14 mouse cellular contexts compared by ENCODE assay signal in genomic region chr11:76491817-76492216, GRCm38 (mm10).
DNase-seq lines count a peak whose midpoint lies in the region; ATAC-seq lines count a peak whose summit lies in the region.
"Had no signal": no experiment of that assay in that cellular context is flagged by ENCODE, and none has a peak within 500 bp of the region (broad histone marks: within the 10 kb centered on the region; RNA-seq: fewer than 3 reads in every experiment).

No protein-coding gene starts in this region.

- 75% methylated on average over 9 of the region's 9 CpGs for WGBS in heart, embryonic 13.5 days
- 87% methylated on average over 9 of the region's 9 CpGs for WGBS in midbrain, embryonic 14.5 days
- 86% methylated on average over 9 of the region's 9 CpGs for WGBS in midbrain, embryonic 11.5 days
- WGBS in limb, embryonic 10.5 days, result 72% methylated on average over 9 of the region's 9 CpGs
- 45% methylated on average over 9 of the region's 9 CpGs for WGBS in stomach, embryonic 15.5 days

- no peaks in the 10 kb centered on the region for H3K9me3 ChIP-seq in heart, embryonic 13.5 days
- H3K9me3 ChIP-seq in midbrain, embryonic 14.5 days (ENCODE audit: control insufficient read depth, low read length), result no peaks in the 10 kb centered on the region
- no peaks in the 10 kb centered on the region for H3K9me3 ChIP-seq in midbrain, embryonic 11.5 days (ENCODE audit: control insufficient read depth, low read length)
- H3K9me3 ChIP-seq in limb, embryonic 10.5 days (replicated peaks), result no peaks in the 10 kb centered on the region
- no peaks in the 10 kb centered on the region for H3K9me3 ChIP-seq in stomach, embryonic 15.5 days
- H3K9me3 ChIP-seq: liver, embryonic 15.5 days had no signal

- no peaks in the 10 kb centered on the region for H3K27me3 ChIP-seq in heart, embryonic 13.5 days (replicated peaks)
- H3K27me3 ChIP-seq in midbrain, embryonic 14.5 days (ENCODE audit: control insufficient read depth, insufficient read depth, low read length), result no peaks in the 10 kb centered on the region
- no peaks in the 10 kb centered on the region; the same call in 1 of the 2 replicates for H3K27me3 ChIP-seq in midbrain, embryonic 11.5 days (ENCODE audit: control insufficient read depth, insufficient read depth, low read length)
- no peaks in the 10 kb centered on the region for H3K27me3 ChIP-seq in limb, embryonic 10.5 days (ENCODE audit: low read depth, poor library complexity, severe bottlenecking)
- no peaks in the 10 kb centered on the region for H3K27me3 ChIP-seq in stomach, embryonic 15.5 days (replicated peaks)
- H3K27me3 ChIP-seq: Patski had no signal

- peak overlapping the region; percentile 78; the same call in 1 of the 2 replicates for H3K4me3 ChIP-seq in heart, embryonic 13.5 days
- H3K4me3 ChIP-seq in midbrain, embryonic 14.5 days (replicated peaks; ENCODE audit: low read depth, low read length), result no peak overlapping the region
- no peak overlapping the region for H3K4me3 ChIP-seq in midbrain, embryonic 11.5 days (ENCODE audit: low read depth, low read length)
- H3K4me3 ChIP-seq in limb, embryonic 10.5 days, result 0 out of 2 replicates have a peak overlapping the region, but pooled peaks have one; percentile 9
- no peak overlapping the region for H3K4me3 ChIP-seq in stomach, embryonic 15.5 days (replicated peaks)
- H3K4me3 ChIP-seq: left cerebral cortex, adult 2 months; liver, embryonic 15.5 days had no signal

- H3K36me3 ChIP-seq in heart, embryonic 13.5 days, result no peaks in the 10 kb centered on the region
- no peaks in the 10 kb centered on the region for H3K36me3 ChIP-seq in midbrain, embryonic 14.5 days (ENCODE audit: control insufficient read depth, insufficient read depth, low read length)
- no peaks in the 10 kb centered on the region for H3K36me3 ChIP-seq in midbrain, embryonic 11.5 days (ENCODE audit: control insufficient read depth, insufficient read depth, low read length)
- H3K36me3 ChIP-seq in limb, embryonic 10.5 days, result peaks cover 3% of the 10 kb centered on the region; the same call in 1 of the 2 replicates
- no peaks in the 10 kb centered on the region for H3K36me3 ChIP-seq in stomach, embryonic 15.5 days
- H3K36me3 ChIP-seq: liver, embryonic 15.5 days had no signal

- intact Hi-C loops in left cerebral cortex, postnatal 10 days (cut with DNase I), result loop anchor here (10.0 kb wide), 1 partner anchor 77 kb away; no protein-coding TSS in a partner anchor

- peaks cover 80% of the 10 kb centered on the region for H3K4me1 ChIP-seq in heart, embryonic 13.5 days
- peaks cover 52% of the 10 kb centered on the region for H3K4me1 ChIP-seq in midbrain, embryonic 14.5 days (ENCODE audit: control insufficient read depth, insufficient read depth, low read length)
- H3K4me1 ChIP-seq in midbrain, embryonic 11.5 days (ENCODE audit: control insufficient read depth, insufficient read depth, low read length), result peaks cover 20% of the 10 kb centered on the region
- H3K4me1 ChIP-seq in limb, embryonic 10.5 days, result peaks cover 79% of the 10 kb centered on the region
- peaks cover 42% of the 10 kb centered on the region for H3K4me1 ChIP-seq in stomach, embryonic 15.5 days

- DNase-seq in heart, adult 18-20 months, result no peak
- no peak for DNase-seq in midbrain, embryonic 14.5 days
- DNase-seq in midbrain, embryonic 11.5 days (ENCODE audit: low spot score, missing footprints), result no peak
- no peak for DNase-seq in limb, embryonic 10.5 days (ENCODE audit: low spot score)
- no peak for DNase-seq in left cerebral cortex, postnatal 10 days (ENCODE audit: extremely low spot score in 1 of 2, low spot score in 2 of 2)
- DNase-seq: adrenal gland, adult 8-10 months; kidney, postnatal 4 days; right cerebral cortex, postnatal 14 days had no signal

- H3K9ac ChIP-seq in heart, embryonic 13.5 days, result peak overlapping the region; percentile 93; the same call in 1 of the 2 replicates
- no peak overlapping the region for H3K9ac ChIP-seq in midbrain, embryonic 14.5 days (replicated peaks; ENCODE audit: low read length)
- H3K9ac ChIP-seq in midbrain, embryonic 11.5 days (ENCODE audit: low read length), result no peak overlapping the region
- no peak overlapping the region for H3K9ac ChIP-seq in stomach, embryonic 15.5 days
- H3K9ac ChIP-seq: liver, embryonic 15.5 days had no signal

- H3K4me2 ChIP-seq in heart, embryonic 13.5 days, result peak overlapping the region; percentile 89
- H3K4me2 ChIP-seq in midbrain, embryonic 14.5 days (ENCODE audit: low read length), result peak overlapping the region; percentile 6; the same call in 1 of the 2 replicates
- no peak overlapping the region for H3K4me2 ChIP-seq in midbrain, embryonic 11.5 days
- H3K4me2 ChIP-seq in stomach, embryonic 15.5 days, result peak overlapping the region; percentile 79; the same call in 1 of the 2 replicates

- H3K27ac ChIP-seq in heart, embryonic 13.5 days (replicated peaks), result 0 out of 2 replicates have a peak overlapping the region, but pooled peaks have one; percentile 21
- H3K27ac ChIP-seq in midbrain, embryonic 14.5 days (replicated peaks; ENCODE audit: low read depth, low read length), result no peak overlapping the region
- H3K27ac ChIP-seq in midbrain, embryonic 11.5 days (ENCODE audit: low read depth, low read length), result no peak overlapping the region
- no peak overlapping the region for H3K27ac ChIP-seq in limb, embryonic 10.5 days
- H3K27ac ChIP-seq in stomach, embryonic 15.5 days, result no peak overlapping the region
- H3K27ac ChIP-seq: left cerebral cortex, adult 2 months; liver, embryonic 15.5 days had no signal

- no peak for ATAC-seq in heart, embryonic 13.5 days (ENCODE audit: extremely low read depth, insufficient number of reproducible peaks, low FRiP score, low TSS enrichment)
- no peak for ATAC-seq in midbrain, embryonic 14.5 days (ENCODE audit: low FRiP score, low TSS enrichment)
- ATAC-seq in midbrain, embryonic 11.5 days (ENCODE audit: low FRiP score), result no peak
- ATAC-seq in stomach, embryonic 15.5 days (ENCODE audit: insufficient read depth, low FRiP score, low read depth), result no peak
- ATAC-seq in megakaryocyte progenitor cell, adult 5-6 weeks (replicated peaks; ENCODE audit: poor library complexity), result no peak
- ATAC-seq: Patski had no signal

Comparison
In these comparisons a context has a peak if more than half of its experiments do, and no peak if none do; other contexts are left out.
1. H3K4me3 ChIP-seq: peak in heart, embryonic 13.5 days (single experiment) and limb, embryonic 10.5 days (single experiment); none in midbrain, embryonic 14.5 days (single experiment), midbrain, embryonic 11.5 days (single experiment) and stomach, embryonic 15.5 days (single experiment).